Mouse (Mus musculus): ENCODE results near the gene Abhd13. TPM values are rescaled to one million over a fixed set of nuclear protein-coding genes. Genes with fewer than 3 reads are reported as not detected.
A peak's percentile ranks its signal among the peaks of the same experiment; 100 is the strongest.

The Abhd13 gene
- total and polyA plus RNA-seq, 3 experiments = 8.6 to 20.3 (median 13.0) TPM

GRCm38 (mm10) chr8:9929746-9930445 is 47.6 kb upstream of the Abhd13 start:
- TF ChIP-seq POLR2AphosphoS2 (IDR thresholded peaks at IDR 0.05; ENCODE audit: low read depth, low read length) = no peak
- TF ChIP-seq ZKSCAN1 (IDR thresholded peaks at IDR 0.05; ENCODE audit: borderline replicate concordance, low read depth, low read length) = no peak
- TF ChIP-seq GABPA (IDR thresholded peaks at IDR 0.05; ENCODE audit: insufficient replicate concordance, low read depth, low read length) = no peak
- in situ Hi-C loops (cut with MboI; ENCODE audit: low pct_ligation_motif_present, low pct_unique_long_range_greater_than_20kb, low sequenced_read_pairs) = loop anchor here (25.0 kb wide), 1 partner anchor 693 kb away; no protein-coding TSS in a partner anchor

GRCm38 (mm10) chr8:9932711-9933110 is 44.8 kb upstream of the Abhd13 start:
- TF ChIP-seq JUN (IDR thresholded peaks at IDR 0.05; ENCODE audit: insufficient read depth, low read depth, low read length) (no peak), ELF1 (IDR thresholded peaks at IDR 0.05; ENCODE audit: low read depth, low read length) (no peak)
- no peaks in the 10 kb centered on the region for H3K79me2 ChIP-seq (replicated peaks; ENCODE audit: control insufficient read depth, extremely low read depth, insufficient read depth, poor library complexity, severe bottlenecking)
- H3K27me3 ChIP-seq (replicated peaks) = no peaks in the 10 kb centered on the region
- no peak overlapping the region for H3K4me2 ChIP-seq (ENCODE audit: insufficient read depth, low read depth, poor library complexity, severe bottlenecking)
- no peak overlapping the region for H3K4me3 ChIP-seq (replicated peaks in 1 of 3; ENCODE audit: low read depth in 2 of 3, low read length in 2 of 3, poor library complexity in 1 of 3)
- no peaks in the 10 kb centered on the region for H3K36me3 ChIP-seq (replicated peaks in 1 of 2; ENCODE audit: control insufficient read depth in 1 of 2, insufficient read depth in 1 of 2, low read length in 1 of 2)
- in situ Hi-C loops (cut with MboI; ENCODE audit: low pct_ligation_motif_present, low pct_unique_long_range_greater_than_20kb, low sequenced_read_pairs) (loop anchor here (25.0 kb wide), 1 partner anchor 695 kb away; no protein-coding TSS in a partner anchor), dilution Hi-C loops (cut with MboI; ENCODE audit: extremely low pct_ligation_motif_present, extremely low pct_unique_long_range_greater_than_20kb, low sequenced_read_pairs) (no loop called here)
- no peak overlapping the region for H3K9ac ChIP-seq (ENCODE audit: insufficient read depth, low read depth)
- no peak overlapping the region for H3K27ac ChIP-seq (ENCODE audit: insufficient read depth, low read depth)
- H3K4me1 ChIP-seq (ENCODE audit: control insufficient read depth in 1 of 2, insufficient read depth in 2 of 2) = peaks cover 3 to 4% of the 10 kb centered on the region in 2 experiments; a peak in 3 of 4 replicates
- H3K9me3 ChIP-seq (replicated peaks; ENCODE audit: low read length) = no peaks in the 10 kb centered on the region
- DNase-seq (ENCODE audit: extremely low read depth) = no peak

More at GRCm38 (mm10) chr8:9929746-9930445, 47.6 kb upstream of the Abhd13 start:
- H3K9me3 ChIP-seq (replicated peaks; ENCODE audit: low read length) = no peaks in the 10 kb centered on the region
- no peak overlapping the region for H3K9ac ChIP-seq (ENCODE audit: insufficient read depth, low read depth)
- H3K4me2 ChIP-seq (ENCODE audit: insufficient read depth, low read depth, poor library complexity, severe bottlenecking) = no peak overlapping the region
- peaks cover 3 to 4% of the 10 kb centered on the region in 2 experiments; a peak in 3 of 4 replicates for H3K4me1 ChIP-seq (ENCODE audit: control insufficient read depth in 1 of 2, insufficient read depth in 2 of 2)
- no peaks in the 10 kb centered on the region for H3K36me3 ChIP-seq (replicated peaks in 1 of 2; ENCODE audit: control insufficient read depth in 1 of 2, insufficient read depth in 1 of 2, low read length in 1 of 2)
- dilution Hi-C loops (cut with MboI; ENCODE audit: extremely low pct_ligation_motif_present, extremely low pct_unique_long_range_greater_than_20kb, low sequenced_read_pairs) = no loop called here
- no peaks in the 10 kb centered on the region for H3K27me3 ChIP-seq (replicated peaks)
- H3K79me2 ChIP-seq (replicated peaks; ENCODE audit: control insufficient read depth, extremely low read depth, insufficient read depth, poor library complexity, severe bottlenecking) = no peaks in the 10 kb centered on the region
- no peak for DNase-seq (ENCODE audit: extremely low read depth)
- no peak overlapping the region for H3K27ac ChIP-seq (ENCODE audit: insufficient read depth, low read depth)
- H3K4me3 ChIP-seq (replicated peaks in 1 of 3; ENCODE audit: low read depth in 2 of 3, low read length in 2 of 3, poor library complexity in 1 of 3) = no peak overlapping the region

GRCm38 (mm10) chr8:9934891-9935565 is 42.5 kb upstream of the Abhd13 start:
- Histone ChIP-seq H3K9me3 (replicated peaks; ENCODE audit: low read length) (no peaks in the 10 kb centered on the region), H3K4me3 (replicated peaks in 1 of 3; ENCODE audit: low read depth in 2 of 3, low read length in 2 of 3, poor library complexity in 1 of 3) (no peak overlapping the region), H3K27me3 (replicated peaks) (no peaks in the 10 kb centered on the region), H3K4me1 (ENCODE audit: control insufficient read depth in 1 of 2, insufficient read depth in 2 of 2) (no peaks in the 10 kb centered on the region), H3K4me2 (ENCODE audit: insufficient read depth, low read depth, poor library complexity, severe bottlenecking) (no peak overlapping the region), H3K9ac (ENCODE audit: insufficient read depth, low read depth) (no peak overlapping the region), H3K79me2 (replicated peaks; ENCODE audit: control insufficient read depth, extremely low read depth, insufficient read depth, poor library complexity, severe bottlenecking) (no peaks in the 10 kb centered on the region), H3K36me3 (replicated peaks in 1 of 2; ENCODE audit: control insufficient read depth in 1 of 2, insufficient read depth in 1 of 2, low read length in 1 of 2) (no peaks in the 10 kb centered on the region), H3K27ac (ENCODE audit: insufficient read depth, low read depth) (no peak overlapping the region)
- in situ Hi-C loops (cut with MboI; ENCODE audit: low pct_ligation_motif_present, low pct_unique_long_range_greater_than_20kb, low sequenced_read_pairs) = loop anchor here (25.0 kb wide), 1 partner anchor 698 kb away; no protein-coding TSS in a partner anchor
- dilution Hi-C loops (cut with MboI; ENCODE audit: extremely low pct_ligation_motif_present, extremely low pct_unique_long_range_greater_than_20kb, low sequenced_read_pairs) = no loop called here
- DNase-seq (ENCODE audit: extremely low read depth) = peak; percentile 58
- TF ChIP-seq ELF1 (IDR thresholded peaks at IDR 0.05; ENCODE audit: low read depth, low read length) = no peak
- no peak for TF ChIP-seq RCOR1 (conservative IDR thresholded peaks at IDR 0.05; ENCODE audit: low read depth, low read length)
- TF ChIP-seq MAZ (IDR thresholded peaks at IDR 0.05; ENCODE audit: low read depth, low read length) = no peak
- TF ChIP-seq TCF12 (IDR thresholded peaks at IDR 0.05; ENCODE audit: low read depth, low read length) = no peak
- TF ChIP-seq RAD21 (IDR thresholded peaks at IDR 0.05; ENCODE audit: low read depth, low read length) = peak; percentile 67
- no peak for TF ChIP-seq MAFK (IDR thresholded peaks at IDR 0.05; ENCODE audit: insufficient replicate concordance, low read length)
- TF ChIP-seq SIN3A (IDR thresholded peaks at IDR 0.05; ENCODE audit: low read length) = no peak
- no peak for TF ChIP-seq JUN (IDR thresholded peaks at IDR 0.05; ENCODE audit: insufficient read depth, low read depth, low read length)
- TF ChIP-seq ZNF384 (IDR thresholded peaks at IDR 0.05; ENCODE audit: low read depth, low read length) = no peak
- TF ChIP-seq EP300 (IDR thresholded peaks at IDR 0.05; ENCODE audit: low read length) = no peak
- no peak for TF ChIP-seq JUND (conservative IDR thresholded peaks at IDR 0.05; ENCODE audit: low read depth, low read length)
- no peak for TF ChIP-seq HCFC1 (IDR thresholded peaks at IDR 0.05; ENCODE audit: low read depth, low read length)
- TF ChIP-seq MXI1 (IDR thresholded peaks at IDR 0.05; ENCODE audit: low read depth, low read length) = no peak
- no peak for TF ChIP-seq USF1 (IDR thresholded peaks at IDR 0.05; ENCODE audit: low read depth, low read length)
- no peak for TF ChIP-seq CHD1 (IDR thresholded peaks at IDR 0.05; ENCODE audit: low read depth, low read length)
- TF ChIP-seq SMC3 (IDR thresholded peaks at IDR 0.05; ENCODE audit: low read depth, low read length) = peak; percentile 70
- no peak for TF ChIP-seq NELFE (IDR thresholded peaks at IDR 0.05; ENCODE audit: low read depth, low read length)
- no peak for TF ChIP-seq MYC (IDR thresholded peaks at IDR 0.05; ENCODE audit: low read depth, low read length)
- no peak for TF ChIP-seq KAT2A (IDR thresholded peaks at IDR 0.05; ENCODE audit: insufficient replicate concordance, low read length)
- no peak for TF ChIP-seq GABPA (IDR thresholded peaks at IDR 0.05; ENCODE audit: insufficient replicate concordance, low read depth, low read length)

Measured in CH12.LX (cell line).